Mouse (Mus musculus) spleen, adult 2 months (tissue): Measurements from ENCODE around the gene 4931406P16Rik.

Experiments used
- CTCF ChIP-seq: fragments of 200-500 bp; IDR thresholded peaks from 2 replicates; pipeline ENCODE4 v1.5.1; 2011; ENCODE audit warnings: mild to moderate bottlenecking, inconsistent platforms; ENCODE audit not compliant: insufficient read depth, insufficient read length, insufficient replicate concordance; ENCODE audit errors: extremely low read depth
- POLR2A ChIP-seq: fragments of 200-500 bp; IDR thresholded peaks from 2 replicates; pipeline ENCODE4 v1.6.1; 2011; ENCODE audit warnings: low read depth, low read length, inconsistent platforms

DNA sequence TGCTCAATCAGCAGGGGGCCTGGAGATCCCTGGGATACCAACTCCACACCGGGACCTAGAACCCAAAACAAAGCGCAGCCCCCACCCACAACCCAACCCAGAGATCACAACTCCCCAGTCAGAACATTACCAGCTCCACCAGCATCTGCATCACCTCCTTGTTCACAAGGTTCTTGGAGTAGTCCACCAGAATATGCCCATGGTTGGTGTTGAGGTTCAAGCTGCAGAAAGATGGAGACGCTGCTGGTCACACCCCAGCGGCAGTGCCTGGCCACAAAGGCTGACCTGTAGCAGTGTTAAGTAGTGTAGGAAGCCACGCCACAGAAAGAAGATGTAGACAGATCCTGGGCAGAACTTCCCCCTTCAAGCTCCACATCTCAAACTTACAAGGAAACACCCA lies 84.2 kb downstream of the 4931406P16Rik start:
- TF ChIP-seq CTCF (no peak), POLR2A (no peak)
